25 mouse cellular contexts compared by ENCODE assay signal in the genomic region with DNA sequence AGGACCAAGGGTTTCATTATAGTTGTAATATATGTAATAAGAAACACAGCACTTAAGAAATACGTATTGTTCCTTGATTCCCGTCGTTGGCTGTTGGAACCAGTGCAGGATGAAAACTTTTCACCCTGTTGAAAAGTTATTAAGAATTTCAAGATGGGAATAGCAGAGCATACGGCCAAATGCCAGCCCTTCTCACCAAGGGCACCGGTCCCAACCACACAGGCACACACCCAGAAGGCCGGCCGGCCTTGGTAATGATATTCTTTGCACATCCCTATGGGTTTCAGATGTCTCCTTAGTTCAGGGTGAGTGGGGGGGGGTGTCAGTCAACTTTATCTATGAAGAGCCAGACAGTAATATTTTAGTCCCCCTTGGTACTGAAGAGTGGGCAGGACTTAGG. TPM values are rescaled to one million over a fixed set of nuclear protein-coding genes. Genes with fewer than 3 reads are reported as not detected.
A peak's percentile ranks its signal among the peaks of the same experiment; 100 is the strongest.
DNase-seq lines count a peak whose midpoint lies in the region; ATAC-seq lines count a peak whose summit lies in the region.
"Had no signal": no experiment of that assay in that cellular context is flagged by ENCODE, and none has a peak within 500 bp of the region (broad histone marks: within the 10 kb centered on the region; RNA-seq: fewer than 3 reads in every experiment).

No protein-coding gene starts in this region.

- H3K27ac ChIP-seq in forebrain, embryonic 16.5 days (ENCODE audit: low read length), result no peak overlapping the region
- H3K27ac ChIP-seq: embryonic facial prominence, embryonic 10.5 days; embryonic facial prominence, embryonic 12.5 days; forebrain, embryonic 13.5 days; forebrain, embryonic 15.5 days had no signal

- no peaks in the 10 kb centered on the region; the same call in 1 of the 2 replicates for H3K4me1 ChIP-seq in forebrain, embryonic 16.5 days (replicated peaks; ENCODE audit: control insufficient read depth, insufficient read depth, low read length)
- H3K4me1 ChIP-seq: embryonic facial prominence, embryonic 10.5 days; embryonic facial prominence, embryonic 12.5 days; forebrain, embryonic 13.5 days; forebrain, embryonic 15.5 days had no signal

- ATAC-seq in forebrain, embryonic 16.5 days, result no peak
- ATAC-seq: forebrain, embryonic 13.5 days; forebrain, embryonic 15.5 days had no signal

- H3K36me3 ChIP-seq in forebrain, embryonic 16.5 days (ENCODE audit: control insufficient read depth, insufficient read depth), result no peaks in the 10 kb centered on the region
- H3K36me3 ChIP-seq: embryonic facial prominence, embryonic 10.5 days; embryonic facial prominence, embryonic 12.5 days; forebrain, embryonic 15.5 days had no signal

- peak; percentile 29 for DNase-seq in lung, postnatal 36 days
- DNase-seq in lung, adult 18-20 months, result no peak
- DNase-seq in gastrocnemius, postnatal 10 days, result peak; percentile 61
- peak; percentile 33 for DNase-seq in gastrocnemius, postnatal 25 days
- no peak for DNase-seq in right cerebral cortex, adult 2 months (ENCODE audit: low spot score in 2 of 2)
- DNase-seq: adrenal gland, adult 2 months; adrenal gland, postnatal 10 days; adrenal gland, postnatal 25 days; cerebellum, adult 11 months; cerebellum, adult 18-20 months; cerebellum, adult 8-10 months; cerebellum, postnatal 25 days had no signal

- H3K4me2 ChIP-seq in forebrain, embryonic 16.5 days (ENCODE audit: low read length), result no peak overlapping the region
- H3K4me2 ChIP-seq: embryonic facial prominence, embryonic 12.5 days; forebrain, embryonic 13.5 days; forebrain, embryonic 15.5 days had no signal

- H3K9ac ChIP-seq in forebrain, embryonic 16.5 days (replicated peaks; ENCODE audit: low read depth, low read length), result no peak overlapping the region
- H3K9ac ChIP-seq: embryonic facial prominence, embryonic 12.5 days; forebrain, embryonic 13.5 days; forebrain, embryonic 15.5 days had no signal

- H3K4me3 ChIP-seq in forebrain, embryonic 16.5 days (replicated peaks; ENCODE audit: low read length), result no peak overlapping the region
- H3K4me3 ChIP-seq: embryonic facial prominence, embryonic 10.5 days; embryonic facial prominence, embryonic 12.5 days; forebrain, embryonic 13.5 days; forebrain, embryonic 15.5 days had no signal

- no peaks in the 10 kb centered on the region for H3K9me3 ChIP-seq in forebrain, embryonic 16.5 days (ENCODE audit: control insufficient read depth, low read length)
- H3K9me3 ChIP-seq: embryonic facial prominence, embryonic 10.5 days; embryonic facial prominence, embryonic 12.5 days; forebrain, embryonic 13.5 days; forebrain, embryonic 15.5 days had no signal

- 94% methylated on average over 7 of the region's 7 CpGs for WGBS in forebrain, embryonic 16.5 days

- no peaks in the 10 kb centered on the region for H3K27me3 ChIP-seq in forebrain, embryonic 16.5 days (replicated peaks; ENCODE audit: control insufficient read depth, insufficient read depth, low read length)
- H3K27me3 ChIP-seq: embryonic facial prominence, embryonic 12.5 days; forebrain, embryonic 13.5 days; forebrain, embryonic 15.5 days had no signal

RNA-seq across cellular contexts. Expression of a gene that starts 17.0 kb away (rescaled TPM):
- 10 to 100 TPM; 46.8 to 61.4 TPM for total RNA-seq in gastrocnemius, postnatal 10 days (2021)
- 10 to 100 TPM; 11.6 to 13.0 TPM for total RNA-seq in gastrocnemius, postnatal 25 days (2021)
- 3.1 and 3.2 TPM in 2 replicates for polyA plus RNA-seq in forebrain, embryonic 16.5 days (2015; fragmentation: Nextera tagmentation; extraction: Ambion mirVana)
- total RNA-seq: MEL had no signal

RNA-seq across cellular contexts. Expression of a gene that starts 32.1 kb away (rescaled TPM):
- total RNA-seq in gastrocnemius, postnatal 10 days (2021), result not detected
- total RNA-seq in gastrocnemius, postnatal 25 days (2021), result not detected
- polyA plus RNA-seq in forebrain, embryonic 16.5 days (2015; fragmentation: Nextera tagmentation; extraction: Ambion mirVana), result not detected in 2 replicates
- total RNA-seq: adrenal gland, adult 2 months; adrenal gland, postnatal 10 days; adrenal gland, postnatal 25 days; adrenal gland, postnatal 4 days; ES-E14; MEL had no signal
- polyA plus RNA-seq: C2C12; embryonic facial prominence, embryonic 10.5 days; embryonic facial prominence, embryonic 12.5 days; embryonic facial prominence, embryonic 14.5 days; forebrain, embryonic 11.5 days; forebrain, embryonic 13.5 days; forebrain, embryonic 15.5 days had no signal

RNA-seq across cellular contexts. Expression of a gene that starts 54.5 kb away (rescaled TPM):
- total RNA-seq in gastrocnemius, postnatal 10 days (2021), result not detected
- not detected for total RNA-seq in gastrocnemius, postnatal 25 days (2021)
- not detected in 2 replicates for polyA plus RNA-seq in forebrain, embryonic 16.5 days (2015; fragmentation: Nextera tagmentation; extraction: Ambion mirVana)
- total RNA-seq: adrenal gland, adult 2 months; adrenal gland, postnatal 10 days; adrenal gland, postnatal 25 days; adrenal gland, postnatal 4 days; ES-E14; MEL had no signal
- polyA plus RNA-seq: adrenal gland, adult 2 months; brain, embryonic 14.5 days; C2C12; cortical plate, adult 2 months; embryonic facial prominence, embryonic 10.5 days; embryonic facial prominence, embryonic 12.5 days; embryonic facial prominence, embryonic 14.5 days; forebrain, embryonic 11.5 days; forebrain, embryonic 13.5 days; forebrain, embryonic 15.5 days had no signal

Comparison
In these comparisons a context has a peak if more than half of its experiments do, and no peak if none do; other contexts are left out.
1. DNase-seq: peak in lung, postnatal 36 days (single experiment), gastrocnemius, postnatal 10 days (single experiment) and gastrocnemius, postnatal 25 days (single experiment); none in lung, adult 18-20 months (0 of 2) and right cerebral cortex, adult 2 months (0 of 2).